Mouse (Mus musculus): ENCODE data around the gene Lyrm4. TPM values are rescaled to one million over a fixed set of nuclear protein-coding genes. Genes with fewer than 3 reads are reported as not detected.

The Lyrm4 gene
- total and polyA plus RNA-seq, 3 experiments, result 5.1 to 12.2 (median 10.6) TPM

GRCm38 (mm10) chr13:36131992-36132649 lies 14.8 kb upstream of the Lyrm4 start:
- no peaks in the 10 kb centered on the region for H3K27me3 ChIP-seq (ENCODE audit: control insufficient read depth, insufficient read depth, low read length)
- no peak for TF ChIP-seq EP300 (IDR thresholded peaks at IDR 0.05; ENCODE audit: insufficient read depth, low read depth, low read length)
- TF ChIP-seq CTCF (IDR thresholded peaks at IDR 0.05), result no peak
- no peak for TF ChIP-seq POLR2A (IDR thresholded peaks at IDR 0.05; ENCODE audit: insufficient read depth, low read depth, low read length)
- WGBS, result 68% methylated on average over 5 of the region's 5 CpGs
- no peak overlapping the region for H3K27ac ChIP-seq
- DNase-seq, result no peak
- H3K79me2 ChIP-seq (replicated peaks; ENCODE audit: control insufficient read depth, insufficient read depth, low read length), result no peaks in the 10 kb centered on the region; the same call in 1 of the 2 replicates
- H3K9ac ChIP-seq (ENCODE audit: low read depth, low read length), result no peak overlapping the region
- H3K36me3 ChIP-seq (ENCODE audit: control insufficient read depth, insufficient read depth, low read length), result no peaks in the 10 kb centered on the region
- no peak overlapping the region for H3K4me3 ChIP-seq
- no peaks in the 10 kb centered on the region for H3K4me1 ChIP-seq (ENCODE audit: control insufficient read depth, insufficient read depth, low read length)
- intact Hi-C loops (cut with DNase I), result no loop called here

GRCm38 (mm10) chr13:36131401-36131800 lies 14.1 kb upstream of the Lyrm4 start:
- H3K27ac ChIP-seq, result no peak overlapping the region
- no peak for TF ChIP-seq CTCF (IDR thresholded peaks at IDR 0.05)
- TF ChIP-seq POLR2A (IDR thresholded peaks at IDR 0.05; ENCODE audit: insufficient read depth, low read depth, low read length), result no peak
- no peak for TF ChIP-seq EP300 (IDR thresholded peaks at IDR 0.05; ENCODE audit: insufficient read depth, low read depth, low read length)
- no peak overlapping the region for H3K9ac ChIP-seq (ENCODE audit: low read depth, low read length)
- H3K36me3 ChIP-seq (ENCODE audit: control insufficient read depth, insufficient read depth, low read length), result no peaks in the 10 kb centered on the region
- no peaks in the 10 kb centered on the region for H3K27me3 ChIP-seq (ENCODE audit: control insufficient read depth, insufficient read depth, low read length)
- no peaks in the 10 kb centered on the region for H3K4me1 ChIP-seq (ENCODE audit: control insufficient read depth, insufficient read depth, low read length)
- no peak overlapping the region for H3K4me3 ChIP-seq
- no peak for DNase-seq
- intact Hi-C loops (cut with DNase I), result no loop called here
- WGBS, result 79% methylated on average over 5 of the region's 5 CpGs
- H3K79me2 ChIP-seq (replicated peaks; ENCODE audit: control insufficient read depth, insufficient read depth, low read length), result peaks cover 1% of the 10 kb centered on the region; the same call in 1 of the 2 replicates

DNA sequence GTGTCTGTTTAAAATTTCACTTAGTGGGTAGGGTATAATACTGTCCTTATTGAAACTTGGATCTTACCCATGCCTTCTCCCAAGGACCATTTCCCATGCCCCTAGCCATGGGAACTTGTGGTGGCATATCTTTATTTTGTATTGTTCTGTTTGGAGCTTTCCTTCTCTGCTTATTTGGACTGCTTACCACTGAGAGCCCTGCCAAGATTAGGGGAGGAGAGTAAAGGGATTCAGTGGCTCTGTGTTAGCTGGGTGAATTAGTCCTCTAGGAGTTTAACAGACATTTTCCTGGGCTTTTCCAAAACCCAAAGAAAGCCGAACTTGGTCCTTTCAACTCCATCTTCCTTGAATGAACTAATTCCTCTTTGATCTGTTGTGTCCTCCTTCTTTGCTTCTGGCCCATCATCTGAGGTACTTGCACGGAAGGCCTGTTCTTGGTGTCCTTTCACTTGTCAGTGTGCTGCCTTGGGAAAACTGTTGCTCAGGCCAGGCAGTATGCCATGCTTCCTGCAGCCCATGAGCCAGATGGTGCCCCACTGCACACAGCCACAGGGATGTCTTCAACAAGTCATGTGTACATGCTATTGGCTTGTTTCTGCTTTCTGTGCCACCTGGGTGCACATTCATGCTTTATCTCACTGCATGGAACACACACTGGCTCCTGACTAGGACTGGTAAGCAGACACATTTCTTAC lies 12.2 kb upstream of the Lyrm4 start:
- Histone ChIP-seq H3K4me1 (ENCODE audit: control insufficient read depth, insufficient read depth, low read length) (no peaks in the 10 kb centered on the region), H3K4me3 (no peak overlapping the region), H3K36me3 (ENCODE audit: control insufficient read depth, insufficient read depth, low read length) (no peaks in the 10 kb centered on the region), H3K27ac (no peak overlapping the region), H3K79me2 (replicated peaks; ENCODE audit: control insufficient read depth, insufficient read depth, low read length) (peaks cover 1% of the 10 kb centered on the region; the same call in 1 of the 2 replicates), H3K9ac (ENCODE audit: low read depth, low read length) (no peak overlapping the region), H3K27me3 (ENCODE audit: control insufficient read depth, insufficient read depth, low read length) (no peaks in the 10 kb centered on the region)
- WGBS, result 89% methylated on average over 2 of the region's 2 CpGs
- TF ChIP-seq POLR2A (IDR thresholded peaks at IDR 0.05; ENCODE audit: insufficient read depth, low read depth, low read length) (no peak), EP300 (IDR thresholded peaks at IDR 0.05; ENCODE audit: insufficient read depth, low read depth, low read length) (no peak), CTCF (IDR thresholded peaks at IDR 0.05) (no peak)
- DNase-seq, result no peak
- intact Hi-C loops (cut with DNase I), result no loop called here

- Histone ChIP-seq H3K36me3 (ENCODE audit: control insufficient read depth, insufficient read depth, low read length) (no peaks in the 10 kb centered on the region), H3K79me2 (replicated peaks; ENCODE audit: control insufficient read depth, insufficient read depth, low read length) (peaks cover 2% of the 10 kb centered on the region; the same call in 1 of the 2 replicates), H3K4me1 (ENCODE audit: control insufficient read depth, insufficient read depth, low read length) (no peaks in the 10 kb centered on the region; the same call in 1 of the 2 replicates), H3K4me3 (no peak overlapping the region), H3K27me3 (ENCODE audit: control insufficient read depth, insufficient read depth, low read length) (no peaks in the 10 kb centered on the region), H3K27ac (no peak overlapping the region), H3K9ac (ENCODE audit: low read depth, low read length) (no peak overlapping the region)
- DNase-seq, result no peak
- intact Hi-C loops (cut with DNase I), result no loop called here
- TF ChIP-seq CTCF (IDR thresholded peaks at IDR 0.05), result no peak
- no peak for TF ChIP-seq POLR2A (IDR thresholded peaks at IDR 0.05; ENCODE audit: insufficient read depth, low read depth, low read length)
- no peak for TF ChIP-seq EP300 (IDR thresholded peaks at IDR 0.05; ENCODE audit: insufficient read depth, low read depth, low read length)
Observed at GRCm38 (mm10) chr13:36120606-36121005, 3.3 kb upstream of the Lyrm4 start.

DNA sequence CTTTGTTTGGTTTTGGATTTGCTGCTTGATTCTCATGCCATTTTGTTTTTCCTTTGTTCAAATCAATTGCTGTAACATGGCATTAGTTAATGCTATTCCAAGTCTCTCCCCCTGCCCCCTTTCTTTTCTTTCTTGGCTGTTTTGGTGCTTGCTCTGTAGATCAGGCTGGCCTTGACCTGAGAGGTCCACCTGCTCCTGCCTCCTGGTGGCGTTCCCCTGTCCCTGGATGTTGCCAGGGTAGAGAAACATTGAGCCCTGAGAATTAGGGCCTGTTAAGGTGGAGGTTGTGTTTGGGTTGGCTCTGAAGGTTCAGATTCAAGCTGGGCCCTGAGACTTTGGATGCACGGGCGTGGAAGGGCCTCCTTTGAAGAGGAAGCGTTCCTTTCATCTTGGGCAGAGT lies 2.4 kb upstream of the Lyrm4 start:
- WGBS, result 79% methylated on average over 4 of the region's 4 CpGs
- Histone ChIP-seq H3K4me1 (ENCODE audit: control insufficient read depth, insufficient read depth, low read length) (no peaks in the 10 kb centered on the region; the same call in 1 of the 2 replicates), H3K4me3 (no peak overlapping the region), H3K36me3 (ENCODE audit: control insufficient read depth, insufficient read depth, low read length) (no peaks in the 10 kb centered on the region), H3K27me3 (ENCODE audit: control insufficient read depth, insufficient read depth, low read length) (no peaks in the 10 kb centered on the region), H3K79me2 (replicated peaks; ENCODE audit: control insufficient read depth, insufficient read depth, low read length) (peaks cover 2% of the 10 kb centered on the region; the same call in 1 of the 2 replicates), H3K27ac (no peak overlapping the region), H3K9ac (ENCODE audit: low read depth, low read length) (no peak overlapping the region)
- DNase-seq, result no peak
- intact Hi-C loops (cut with DNase I), result loop anchor here (5.0 kb wide), 1 partner anchor 102 kb away; no protein-coding TSS in a partner anchor
- TF ChIP-seq POLR2A (IDR thresholded peaks at IDR 0.05; ENCODE audit: insufficient read depth, low read depth, low read length) (no peak), CTCF (IDR thresholded peaks at IDR 0.05) (no peak), EP300 (IDR thresholded peaks at IDR 0.05; ENCODE audit: insufficient read depth, low read depth, low read length) (no peak)
